Mouse (Mus musculus): ENCODE data around the gene Eif3k. TPM values are rescaled to one million over a fixed set of nuclear protein-coding genes. Genes with fewer than 3 reads are reported as not detected.

Gene Eif3k
- polyA plus RNA-seq, 1 experiment from 2014 or later, result 166 TPM

- H3K27me3 ChIP-seq (ENCODE audit: insufficient read depth, low read length), result no peaks in the 10 kb centered on the region
- H3K4me1 ChIP-seq (ENCODE audit: insufficient read depth), result peaks cover 70% of the 10 kb centered on the region
- H3K4me2 ChIP-seq (ENCODE audit: low read depth, low read length), result 0 out of 2 replicates have a peak overlapping the region, but pooled peaks have one; percentile 59
- H3K9ac ChIP-seq (replicated peaks), result no peak overlapping the region
- TF ChIP-seq CTCF (IDR thresholded peaks at IDR 0.05; ENCODE audit: low read depth) (no peak), EP300 (IDR thresholded peaks at IDR 0.05; ENCODE audit: low read depth) (peak; percentile 33; the same call in 1 of the 2 replicates)
- peak overlapping the region; percentile 90 for H3K27ac ChIP-seq (ENCODE audit: low read depth)
- DNase-seq, result peak; percentile 43
- H3K36me3 ChIP-seq (replicated peaks; ENCODE audit: insufficient read depth, low read length), result peaks cover 11% of the 10 kb centered on the region; the same call in 1 of the 2 replicates
- no peak overlapping the region for H3K4me3 ChIP-seq (ENCODE audit: low read depth, low read length)
- peak; percentile 57 for ATAC-seq
- H3K9me3 ChIP-seq (ENCODE audit: low read length), result no peaks in the 10 kb centered on the region
- WGBS (ENCODE audit: insufficient replicate concordance), result 37% methylated on average over 4 of the region's 4 CpGs
These were observed 57.8 kb downstream of the Eif3k start for GRCm38 (mm10) chr7:28923865-28924291.

GRCm38 (mm10) chr7:28922606-28923005, 59.1 kb downstream of the Eif3k start:
- H3K9me3 ChIP-seq (ENCODE audit: low read length), result no peaks in the 10 kb centered on the region
- peak overlapping the region; percentile 36; the same call in 1 of the 2 replicates for H3K27ac ChIP-seq (ENCODE audit: low read depth)
- no peak overlapping the region for H3K4me2 ChIP-seq (ENCODE audit: low read depth, low read length)
- H3K27me3 ChIP-seq (ENCODE audit: insufficient read depth, low read length), result no peaks in the 10 kb centered on the region
- WGBS (ENCODE audit: insufficient replicate concordance), result 60% methylated on average over 4 of the region's 4 CpGs
- peaks cover 80% of the 10 kb centered on the region for H3K4me1 ChIP-seq (ENCODE audit: insufficient read depth)
- TF ChIP-seq CTCF (IDR thresholded peaks at IDR 0.05; ENCODE audit: low read depth) (no peak), EP300 (IDR thresholded peaks at IDR 0.05; ENCODE audit: low read depth) (no peak)
- DNase-seq (no peak), ATAC-seq (no peak)
- H3K36me3 ChIP-seq (replicated peaks; ENCODE audit: insufficient read depth, low read length), result peaks cover 18% of the 10 kb centered on the region; the same call in 1 of the 2 replicates
- H3K4me3 ChIP-seq (ENCODE audit: low read depth, low read length), result no peak overlapping the region
- H3K9ac ChIP-seq (replicated peaks), result no peak overlapping the region

- Histone ChIP-seq H3K36me3 (replicated peaks; ENCODE audit: insufficient read depth, low read length) (peaks cover 18% of the 10 kb centered on the region; the same call in 1 of the 2 replicates), H3K4me3 (ENCODE audit: low read depth, low read length) (no peak overlapping the region), H3K4me2 (ENCODE audit: low read depth, low read length) (no peak overlapping the region), H3K4me1 (ENCODE audit: insufficient read depth) (peaks cover 85% of the 10 kb centered on the region), H3K9me3 (ENCODE audit: low read length) (no peaks in the 10 kb centered on the region), H3K9ac (replicated peaks) (peak overlapping the region; percentile 21; the same call in 1 of the 2 replicates), H3K27ac (ENCODE audit: low read depth) (peak overlapping the region; percentile 36; the same call in 1 of the 2 replicates), H3K27me3 (ENCODE audit: insufficient read depth, low read length) (no peaks in the 10 kb centered on the region)
- no peak for ATAC-seq
- no peak for TF ChIP-seq EP300 (IDR thresholded peaks at IDR 0.05; ENCODE audit: low read depth)
- TF ChIP-seq CTCF (IDR thresholded peaks at IDR 0.05; ENCODE audit: low read depth), result no peak
- WGBS (ENCODE audit: insufficient replicate concordance), result 75% methylated on average over 8 of the region's 8 CpGs
- no peak for DNase-seq
These were observed 59.8 kb downstream of the Eif3k start for GRCm38 (mm10) chr7:28921722-28922465.

Other genes with a start within 250 kb of the Eif3k start
- 77.2 and 83.9 TPM in 2 replicates for gene Mrps12, start 240.0 kb downstream of the Eif3k start, polyA plus RNA-seq (2015; fragmentation: Nextera tagmentation; extraction: Ambion mirVana)
- gene Sars2, start 239.9 kb downstream of the Eif3k start, polyA plus RNA-seq (2015; fragmentation: Nextera tagmentation; extraction: Ambion mirVana), result 7.9 and 8.5 TPM in 2 replicates
- gene Ccer2, start 225.7 kb downstream of the Eif3k start, polyA plus RNA-seq (2015; fragmentation: Nextera tagmentation; extraction: Ambion mirVana), result not detected in 2 replicates
- 20.5 and 22.7 TPM in 2 replicates for gene Sirt2, start 215.1 kb downstream of the Eif3k start, polyA plus RNA-seq (2015; fragmentation: Nextera tagmentation; extraction: Ambion mirVana)
- 25.1 and 26.9 TPM in 2 replicates for gene Nfkbib, start 214.4 kb downstream of the Eif3k start, polyA plus RNA-seq (2015; fragmentation: Nextera tagmentation; extraction: Ambion mirVana)
- gene Rinl, start 192.9 kb downstream of the Eif3k start, polyA plus RNA-seq (2015; fragmentation: Nextera tagmentation; extraction: Ambion mirVana), result 7.2 and 7.6 TPM in 2 replicates
- gene Hnrnpl, start 173.3 kb downstream of the Eif3k start, polyA plus RNA-seq (2015; fragmentation: Nextera tagmentation; extraction: Ambion mirVana), result 82.0 and 88.6 TPM in 2 replicates
- gene Ech1, start 156.6 kb downstream of the Eif3k start, polyA plus RNA-seq (2015; fragmentation: Nextera tagmentation; extraction: Ambion mirVana), result 534 and 566 TPM in 2 replicates
- 19.5 and 21.3 TPM in 2 replicates for gene Lgals4, start 148.0 kb downstream of the Eif3k start, polyA plus RNA-seq (2015; fragmentation: Nextera tagmentation; extraction: Ambion mirVana)
- 0.14 and 0.34 TPM in 2 replicates for gene Lgals7, start 118.0 kb downstream of the Eif3k start, polyA plus RNA-seq (2015; fragmentation: Nextera tagmentation; extraction: Ambion mirVana)
- 0.09 and 0.23 TPM in 2 replicates for gene Capn12, start 100.4 kb downstream of the Eif3k start, polyA plus RNA-seq (2015; fragmentation: Nextera tagmentation; extraction: Ambion mirVana)
- 76.3 and 81.2 TPM in 2 replicates for gene Actn4, start 19.5 kb downstream of the Eif3k start, polyA plus RNA-seq (2015; fragmentation: Nextera tagmentation; extraction: Ambion mirVana)
- 11.9 and 16.5 TPM in 2 replicates for gene Map4k1, start 186 bp upstream of the Eif3k start, polyA plus RNA-seq (2015; fragmentation: Nextera tagmentation; extraction: Ambion mirVana)
- gene Ryr1, start 143.3 kb upstream of the Eif3k start, polyA plus RNA-seq (2015; fragmentation: Nextera tagmentation; extraction: Ambion mirVana), result 0.09 and 0.33 TPM in 2 replicates
- 0.94 and 1.7 TPM in 2 replicates for gene Rasgrp4, start 153.0 kb upstream of the Eif3k start, polyA plus RNA-seq (2015; fragmentation: Nextera tagmentation; extraction: Ambion mirVana)
- gene Fam98c, start 174.4 kb upstream of the Eif3k start, polyA plus RNA-seq (2015; fragmentation: Nextera tagmentation; extraction: Ambion mirVana), result 10.5 and 12.5 TPM in 2 replicates
- gene Ggn, start 188.3 kb upstream of the Eif3k start, polyA plus RNA-seq (2015; fragmentation: Nextera tagmentation; extraction: Ambion mirVana), result not detected in 2 replicates
- gene Spred3, start 188.5 kb upstream of the Eif3k start, polyA plus RNA-seq (2015; fragmentation: Nextera tagmentation; extraction: Ambion mirVana), result 0.13 and 0.21 TPM in 2 replicates
- gene Psmd8, start 198.8 kb upstream of the Eif3k start, polyA plus RNA-seq (2015; fragmentation: Nextera tagmentation; extraction: Ambion mirVana), result 143 TPM in 2 replicates
- 0.09 and 0.17 TPM in 2 replicates for gene Catsperg1, start 232.2 kb upstream of the Eif3k start, polyA plus RNA-seq (2015; fragmentation: Nextera tagmentation; extraction: Ambion mirVana)

Data from liver, postnatal 0 days (tissue).